Mouse (Mus musculus) midbrain, postnatal 0 days (tissue): ENCODE data around the gene B4galt5. TPM values are rescaled to one million over a fixed set of nuclear protein-coding genes. Genes with fewer than 3 reads are reported as not detected.

Experiments used
- ATAC-seq: fragments of 200-750 bp; cut with Nextera tagmentation; 2 replicates; pipeline ENCODE4 v1.8.0; 2017; ENCODE audit warnings: moderate number of reproducible peaks, mild to moderate bottlenecking, moderate TSS enrichment, moderate library complexity; ENCODE audit not compliant: low FRiP score
- DNase-seq: peaks from one replicate; pipeline ENCODE4 v3.0.0-alpha.2; 2015; ENCODE audit warnings: low spot score
- H3K27ac ChIP-seq: fragments of 300-500 bp; sonication (generic); 2 replicates; pipeline ENCODE4 v1.5.1; 2014; ENCODE audit warnings: low read depth, mild to moderate bottlenecking, low read length, mixed read lengths
- H3K27me3 ChIP-seq: fragments of 300-500 bp; sonication (generic); 2 replicates; pipeline ENCODE4 v1.6.1; 2014; ENCODE audit warnings: low read length, control low read depth, mixed read lengths; ENCODE audit not compliant: insufficient read depth
- H3K36me3 ChIP-seq: fragments of 300-500 bp; sonication (generic); 2 replicates; pipeline ENCODE4 v1.6.1; 2014; ENCODE audit warnings: low read length, control low read depth, mixed read lengths; ENCODE audit not compliant: insufficient read depth
- H3K4me1 ChIP-seq: fragments of 300-500 bp; sonication (generic); 2 replicates; pipeline ENCODE4 v1.6.1; 2014; ENCODE audit warnings: mild to moderate bottlenecking, control low read depth, antibody characterized with exemption, low read length, mixed read lengths; ENCODE audit not compliant: insufficient read depth
- H3K4me2 ChIP-seq: fragments of 300-500 bp; sonication (generic); 2 replicates; pipeline ENCODE4 v1.6.1; 2014; ENCODE audit warnings: low read depth, mild to moderate bottlenecking, low read length, mixed read lengths; ENCODE audit not compliant: poor library complexity, severe bottlenecking
- H3K4me3 ChIP-seq: fragments of 300-500 bp; sonication (generic); 2 replicates; pipeline ENCODE4 v1.5.1; 2014; ENCODE audit warnings: low read depth, mild to moderate bottlenecking, low read length, moderate library complexity
- H3K9ac ChIP-seq: fragments of 300-500 bp; sonication (generic); replicated peaks from 2 replicates; pipeline ENCODE4 v1.6.1; 2014; ENCODE audit warnings: mild to moderate bottlenecking, low read length, moderate library complexity, mixed read lengths; ENCODE audit not compliant: poor library complexity, severe bottlenecking
- H3K9me3 ChIP-seq: fragments of 300-500 bp; sonication (generic); 2 replicates; pipeline ENCODE4 v1.6.1; 2016; ENCODE audit warnings: low read length, control low read depth
- CTCF ChIP-seq: IDR thresholded peaks from 2 replicates; pipeline ENCODE4 v1.5.1; 2016; ENCODE audit warnings: antibody characterized with exemption, mild to moderate bottlenecking
- WGBS: fragments of 180-500 bp; shearing (Covaris S2); extraction: QIAGEN DNeasy Blood & Tissue Kit; methylation state at CpG from one replicate; pipeline ENCODE4 v1.1.7; 2014; 5-methylcytosine and 5-hydroxymethylcytosine counted together
- polyA plus RNA-seq: library from polyadenylated mRNA; unstranded; fragments of >200 nt; fragmentation: Nextera tagmentation; extraction: Ambion mirVana; gene quantifications from 2 replicates; pipeline ENCODE4 v1.2.1, GENCODE M21; 2015
- total RNA-seq: library from RNA; depleted of rRNA; stranded (reverse); fragments of >200 nt; gene quantifications from 2 replicates; pipeline ENCODE4 v1.2.3, GENCODE M21; 2014

The B4galt5 gene
- total and polyA plus RNA-seq, 2 experiments from 2014 or later, result 35.6 to 88.3 TPM

DNA sequence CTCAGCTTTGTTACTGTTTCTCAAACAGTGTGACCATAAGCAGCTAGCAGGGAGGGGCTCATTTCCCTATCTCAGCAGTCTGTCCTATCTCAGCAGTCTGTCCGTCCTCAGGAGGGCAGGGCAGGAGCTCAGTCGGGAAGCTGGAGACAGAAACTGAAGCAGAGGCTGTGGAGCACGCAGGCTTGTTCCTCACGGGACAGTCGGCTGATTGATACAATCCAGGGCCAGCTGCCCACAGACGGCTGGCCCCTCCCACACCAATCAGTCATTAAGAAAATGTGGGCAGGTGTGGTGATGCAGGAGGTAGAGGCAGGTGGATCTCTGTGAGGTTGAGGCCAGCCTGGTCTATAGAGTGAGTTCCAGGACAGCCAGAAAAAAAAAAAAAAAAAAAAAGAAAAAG lies 56.1 kb downstream of the B4galt5 start:
- Histone ChIP-seq H3K27ac (no peak overlapping the region), H3K4me1 (no peaks in the 10 kb centered on the region), H3K4me2 (no peak overlapping the region), H3K4me3 (no peak overlapping the region), H3K9me3 (no peaks in the 10 kb centered on the region), H3K27me3 (no peaks in the 10 kb centered on the region), H3K36me3 (no peaks in the 10 kb centered on the region), H3K9ac (no peak overlapping the region)
- no peak for TF ChIP-seq CTCF
- WGBS, result 28% methylated on average over 6 of the region's 6 CpGs
- ATAC-seq, result no peak
- no peak for DNase-seq

GRCm38 (mm10) chr2:167292151-167292591 lies 56.8 kb downstream of the B4galt5 start:
- H3K4me3 ChIP-seq, result no peak overlapping the region
- no peak for DNase-seq
- no peak for ATAC-seq
- H3K4me1 ChIP-seq, result no peaks in the 10 kb centered on the region
- H3K9me3 ChIP-seq, result no peaks in the 10 kb centered on the region
- no peak overlapping the region for H3K4me2 ChIP-seq
- no peak overlapping the region for H3K27ac ChIP-seq
- no peak for TF ChIP-seq CTCF
- no peaks in the 10 kb centered on the region for H3K27me3 ChIP-seq
- H3K9ac ChIP-seq, result no peak overlapping the region
- H3K36me3 ChIP-seq, result no peaks in the 10 kb centered on the region
- WGBS, result 82% methylated on average over 4 of the region's 4 CpGs

DNA sequence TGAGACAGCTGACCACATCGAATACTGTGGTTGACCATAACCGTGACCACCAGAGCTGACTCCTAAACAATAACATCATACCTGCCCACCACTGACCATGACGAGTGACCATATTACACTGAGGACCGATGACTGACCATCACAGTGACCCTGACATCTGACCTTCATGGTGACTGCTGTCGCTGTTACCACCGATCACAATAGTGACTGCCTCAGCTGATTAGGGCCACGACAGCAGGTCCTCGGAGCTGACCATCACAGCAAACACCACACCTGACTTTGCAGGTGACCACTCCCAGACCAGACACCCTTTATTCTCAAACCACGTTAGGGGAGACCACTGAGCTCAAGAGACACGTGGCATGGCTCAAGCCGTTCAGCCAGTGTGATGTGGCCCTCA lies 57.3 kb downstream of the B4galt5 start:
- TF ChIP-seq CTCF, result no peak
- no peaks in the 10 kb centered on the region for H3K36me3 ChIP-seq
- no peak overlapping the region for H3K4me2 ChIP-seq
- no peak overlapping the region for H3K9ac ChIP-seq
- no peaks in the 10 kb centered on the region for H3K27me3 ChIP-seq
- no peak overlapping the region for H3K27ac ChIP-seq
- WGBS, result 92% methylated on average over 11 of the region's 11 CpGs
- no peak for ATAC-seq
- H3K4me1 ChIP-seq, result no peaks in the 10 kb centered on the region
- H3K9me3 ChIP-seq, result no peaks in the 10 kb centered on the region
- DNase-seq, result no peak
- H3K4me3 ChIP-seq, result no peak overlapping the region

DNA sequence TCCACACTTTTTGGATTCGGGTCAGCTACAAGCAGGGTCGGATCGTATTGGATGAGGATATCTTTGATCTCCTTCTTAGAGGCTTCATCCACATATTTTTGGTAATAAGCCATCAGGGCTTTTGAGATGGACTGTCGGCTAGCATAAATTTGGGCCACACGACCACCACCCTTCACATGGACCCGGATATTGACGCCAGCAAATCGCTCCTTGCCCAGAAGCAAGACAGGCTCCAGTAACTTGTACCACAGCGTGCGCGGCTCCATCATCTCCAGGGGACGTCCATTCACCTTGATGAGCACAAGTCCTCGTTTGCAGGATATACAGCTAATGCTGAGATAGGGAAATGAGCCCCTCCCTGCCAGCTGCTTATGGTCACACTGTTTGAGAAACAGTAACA lies 67.5 kb downstream of the B4galt5 start:
- ATAC-seq (no peak), DNase-seq (no peak)
- Histone ChIP-seq H3K36me3 (no peaks in the 10 kb centered on the region), H3K9ac (no peak overlapping the region), H3K4me3 (no peak overlapping the region), H3K27me3 (no peaks in the 10 kb centered on the region; the same call in 1 of the 2 replicates), H3K9me3 (no peaks in the 10 kb centered on the region), H3K4me1 (no peaks in the 10 kb centered on the region), H3K4me2 (no peak overlapping the region), H3K27ac (no peak overlapping the region)
- no peak for TF ChIP-seq CTCF
- WGBS, result 92% methylated on average over 13 of the region's 13 CpGs

DNA sequence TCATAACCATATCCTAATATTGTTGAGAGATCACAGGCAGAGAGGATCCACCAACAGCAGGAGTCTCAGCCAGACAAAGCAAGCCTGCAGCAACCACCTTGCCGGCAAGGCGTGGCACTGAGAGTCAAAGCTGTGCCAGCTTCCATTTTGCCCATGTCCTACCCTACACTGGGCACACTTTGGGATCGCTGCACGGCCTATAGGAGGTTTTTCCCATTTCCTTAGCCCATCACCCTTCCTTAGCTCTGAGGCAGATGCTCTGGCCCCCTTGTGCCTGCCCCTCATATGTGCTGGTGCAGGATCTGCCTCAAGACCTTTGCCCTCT lies 68.0 kb downstream of the B4galt5 start:
- Histone ChIP-seq H3K4me2 (no peak overlapping the region), H3K4me3 (no peak overlapping the region), H3K4me1 (no peaks in the 10 kb centered on the region), H3K9ac (no peak overlapping the region), H3K36me3 (no peaks in the 10 kb centered on the region), H3K9me3 (no peaks in the 10 kb centered on the region), H3K27me3 (no peaks in the 10 kb centered on the region; the same call in 1 of the 2 replicates), H3K27ac (no peak overlapping the region)
- no peak for TF ChIP-seq CTCF
- ATAC-seq (0 out of 2 replicates have a peak, but pooled peaks have one; percentile 52), DNase-seq (no peak)
- 83% methylated on average over 4 of the region's 4 CpGs for WGBS

GRCm38 (mm10) chr2:167280090-167280985 lies 68.6 kb downstream of the B4galt5 start:
- H3K4me3 ChIP-seq, result no peak overlapping the region

More at GRCm38 (mm10) chr2:167280090-167280985, 68.6 kb downstream of the B4galt5 start:
- H3K9me3 ChIP-seq, result no peaks in the 10 kb centered on the region
- no peak overlapping the region for H3K9ac ChIP-seq
- H3K4me2 ChIP-seq, result no peak overlapping the region
- DNase-seq (peak; percentile 84), ATAC-seq (peak; percentile 85)
- no peaks in the 10 kb centered on the region for H3K4me1 ChIP-seq
- no peak overlapping the region for H3K27ac ChIP-seq
- H3K27me3 ChIP-seq, result no peaks in the 10 kb centered on the region; the same call in 1 of the 2 replicates
- 43% methylated on average over 26 of the region's 26 CpGs for WGBS
- no peaks in the 10 kb centered on the region for H3K36me3 ChIP-seq
- peak; percentile 100 for TF ChIP-seq CTCF
